Mouse (Mus musculus) spleen, postnatal 14 days (tissue): ENCODE results near the gene Gm28870.
"Not testable (repeated sequence)": the region's sequence is repeated elsewhere in the genome, so short reads cannot be mapped to it uniquely, and the experiment has no call there.

ENCODE experiments used
- DNase-seq, 2 experiments: peaks; one replicate each; pipeline ENCODE4 v3.0.0; 2021 to 2022; ENCODE audit warnings: low spot score in 2 of 2

Gene Gm28870

DNA sequence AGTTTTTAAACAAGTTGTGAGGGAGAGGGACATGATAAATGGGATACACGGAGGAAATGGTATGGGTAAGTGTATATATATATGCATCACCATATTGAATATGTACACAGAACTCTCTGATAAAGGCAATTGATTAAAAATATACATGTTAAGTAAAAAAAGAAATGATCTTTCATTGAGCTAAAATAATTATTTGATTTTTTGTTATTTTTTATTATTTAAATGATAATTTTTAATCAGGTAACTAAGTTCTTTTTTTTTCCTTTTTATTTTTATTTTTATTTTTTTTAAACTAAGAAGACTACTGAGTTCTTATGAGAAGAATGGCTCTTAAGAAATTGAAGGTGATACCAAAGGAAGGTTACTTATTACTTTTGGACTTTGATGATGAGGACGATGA is at the start of gene Gm28870:
Gene Gm28870 (plus strand): TSS at position 301 of the 400 bp plus-strand sequence.
- not testable (repeated sequence) for DNase-seq
